Mouse (Mus musculus) hematopoietic stem cell, adult 5-6 weeks (primary cell): Measurements from ENCODE around the gene Coq4. TPM values are rescaled to one million over a fixed set of nuclear protein-coding genes. Genes with fewer than 3 reads are reported as not detected.

Source experiments
- ATAC-seq, 2 experiments: fragments of 125-278 bp in 1 of 2; replicated peaks in 1 of 2; 2 replicates each; pipeline ENCODE4 v1.8.0; 2016 to 2017; ENCODE audit warnings: inconsistent platforms in 2 of 2, mild to moderate bottlenecking in 2 of 2, moderate number of reproducible peaks in 2 of 2, low read depth in 1 of 2, moderate TSS enrichment in 1 of 2; ENCODE audit not compliant: low FRiP score in 2 of 2, poor library complexity in 2 of 2, severe bottlenecking in 2 of 2, insufficient read depth in 1 of 2, low TSS enrichment in 1 of 2
- total RNA-seq: library from RNA; stranded (forward); fragments of 172-1452, 232-1000 nt; gene quantifications from 2 replicates; pipeline ENCODE4 v1.2.3, GENCODE M21; 2017

The Coq4 gene
- total RNA-seq, 1 experiment from 2014 or later = 3.6 TPM

GRCm38 (mm10) chr2:29833796-29834195 lies 46.5 kb downstream of the Coq4 start:
- ATAC-seq = no peak

GRCm38 (mm10) chr2:29835391-29835899 lies 48.2 kb downstream of the Coq4 start:
- no peak for ATAC-seq

GRCm38 (mm10) chr2:29839460-29839859 lies 52.2 kb downstream of the Coq4 start:
- no peak for ATAC-seq

GRCm38 (mm10) chr2:29843231-29844105 lies 56.2 kb downstream of the Coq4 start:
- ATAC-seq = no peak

GRCm38 (mm10) chr2:29844115-29844514 lies 56.8 kb downstream of the Coq4 start:
- no peak for ATAC-seq

GRCm38 (mm10) chr2:29844661-29845060 lies 57.4 kb downstream of the Coq4 start:
- ATAC-seq = no peak

- no peak for ATAC-seq
These were observed 58.3 kb downstream of the Coq4 start for GRCm38 (mm10) chr2:29845636-29846035.

- no peak for ATAC-seq
These were observed 59.0 kb downstream of the Coq4 start for GRCm38 (mm10) chr2:29846061-29846853.

GRCm38 (mm10) chr2:29846911-29847310 lies 59.6 kb downstream of the Coq4 start:
- no peak for ATAC-seq

Other genes with a start within 250 kb of the Coq4 start
- gene Rapgef1, start 167.8 kb upstream of the Coq4 start, total RNA-seq = 30.3 and 32.4 TPM in 2 replicates
- not detected in 2 replicates for gene Gm13420, start 35.8 kb upstream of the Coq4 start, total RNA-seq
- not detected in 2 replicates for gene Gm13547, start 28.2 kb upstream of the Coq4 start, total RNA-seq
- 22.0 and 31.3 TPM in 2 replicates for gene Trub2, start 1.0 kb downstream of the Coq4 start, total RNA-seq
- 6.4 and 8.6 TPM in 2 replicates for gene Slc27a4, start 15.1 kb downstream of the Coq4 start, total RNA-seq
- 14.9 and 16.8 TPM in 2 replicates for gene Urm1, start 32.6 kb downstream of the Coq4 start, total RNA-seq
- 6.1 and 7.7 TPM in 2 replicates for gene Cercam, start 81.7 kb downstream of the Coq4 start, total RNA-seq
- gene Odf2, start 101.7 kb downstream of the Coq4 start, total RNA-seq = 82.9 and 92.5 TPM in 2 replicates
- gene Gle1, start 147.9 kb downstream of the Coq4 start, total RNA-seq = 71.4 and 79.7 TPM in 2 replicates
- gene Sptan1, start 178.1 kb downstream of the Coq4 start, total RNA-seq = 135 and 155 TPM in 2 replicates